Mouse (Mus musculus) heart, adult 8-10 months (tissue): ENCODE data around the gene Adora2a. TPM values are rescaled to one million over a fixed set of nuclear protein-coding genes. Genes with fewer than 3 reads are reported as not detected.
"Not testable (repeated sequence)": the region's sequence is repeated elsewhere in the genome, so short reads cannot be mapped to it uniquely, and the experiment has no call there.

Experiments used
- DNase-seq: peaks from one replicate; pipeline ENCODE4 v3.0.0; 2022; ENCODE audit warnings: low spot score
- total RNA-seq, 4 experiments: library from RNA; stranded (reverse); gene quantifications; 2 replicates each; pipeline ENCODE4 v1.2.4; 2022

The Adora2a gene
- total RNA-seq, 4 experiments from 2014 or later: 5.8 to 9.3 (median 7.0) TPM

- no peak for DNase-seq
These were observed 28.6 kb downstream of the Adora2a start for GRCm38 (mm10) chr10:75345265-75345664.

- DNase-seq: no peak
These were observed 33.9 kb downstream of the Adora2a start for GRCm38 (mm10) chr10:75350564-75350963.

GRCm38 (mm10) chr10:75352541-75352940 lies 35.9 kb downstream of the Adora2a start:
- no peak for DNase-seq

DNA sequence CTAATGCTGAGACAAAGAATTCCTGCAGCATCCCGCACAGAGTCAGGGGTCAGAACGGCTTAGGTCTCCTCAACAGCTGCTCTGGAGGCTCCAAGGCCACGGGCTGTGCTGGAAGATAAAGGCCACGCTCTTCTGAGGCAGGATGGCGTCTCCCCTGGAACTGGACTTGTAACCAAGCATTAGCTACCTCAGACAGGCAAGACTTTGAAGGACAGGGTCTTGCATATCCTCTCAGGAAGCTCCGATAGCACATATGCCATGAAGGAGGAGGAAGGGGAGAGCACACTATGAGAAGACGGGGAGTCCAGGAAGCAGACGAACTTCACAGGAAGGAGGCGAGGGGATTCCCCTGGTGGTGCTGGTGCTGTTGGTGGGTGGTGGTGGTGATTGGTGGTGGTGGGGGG lies 37.2 kb downstream of the Adora2a start:
- DNase-seq: not testable (repeated sequence)

GRCm38 (mm10) chr10:75355341-75355740 lies 38.7 kb downstream of the Adora2a start:
- DNase-seq: no peak

DNA sequence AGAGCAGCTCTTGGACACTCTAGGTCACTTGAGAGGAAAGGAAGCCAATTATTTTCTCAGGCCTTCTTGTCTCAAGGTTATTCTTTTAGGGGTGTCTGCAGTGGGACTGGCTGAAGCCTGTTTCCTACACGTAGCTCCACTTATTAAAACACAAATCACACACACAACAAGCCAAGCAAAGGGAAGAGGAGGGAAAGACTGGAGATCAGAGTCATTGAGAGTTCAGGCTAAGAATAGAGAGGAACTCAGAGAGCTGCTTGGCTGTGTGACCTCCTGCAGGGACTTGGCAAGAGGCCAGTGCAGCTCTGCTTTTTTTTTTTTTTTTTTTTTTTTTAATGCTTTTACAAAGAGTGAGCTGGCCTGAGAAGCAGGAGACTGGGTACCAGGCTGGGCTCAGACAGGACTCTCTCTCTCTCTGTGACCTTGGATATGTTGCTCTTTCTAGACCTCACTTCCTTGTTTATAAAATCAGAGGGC lies 47.6 kb downstream of the Adora2a start:
- peak; percentile 61 for DNase-seq

DNA sequence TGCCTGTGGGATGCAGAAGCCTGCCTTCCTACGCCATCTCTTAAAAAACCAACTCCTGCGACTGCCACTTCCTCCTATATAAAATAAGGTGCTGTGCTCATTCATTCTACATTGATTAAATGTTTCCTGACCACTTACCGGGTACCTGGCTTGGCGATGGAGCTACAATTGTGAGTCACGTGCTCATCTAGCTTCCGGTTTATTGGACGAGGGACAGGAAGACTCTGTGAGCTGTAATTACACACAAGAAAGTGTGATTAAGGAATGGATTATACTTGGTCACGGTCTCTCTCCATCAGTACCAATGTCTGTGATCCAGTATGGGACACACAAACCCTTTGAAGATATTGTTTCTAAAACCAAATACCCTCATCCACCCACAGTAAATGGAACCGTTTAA lies 48.1 kb downstream of the Adora2a start:
- DNase-seq: no peak

- no peak for DNase-seq
These were observed 48.6 kb downstream of the Adora2a start for GRCm38 (mm10) chr10:75365231-75365633.

DNA sequence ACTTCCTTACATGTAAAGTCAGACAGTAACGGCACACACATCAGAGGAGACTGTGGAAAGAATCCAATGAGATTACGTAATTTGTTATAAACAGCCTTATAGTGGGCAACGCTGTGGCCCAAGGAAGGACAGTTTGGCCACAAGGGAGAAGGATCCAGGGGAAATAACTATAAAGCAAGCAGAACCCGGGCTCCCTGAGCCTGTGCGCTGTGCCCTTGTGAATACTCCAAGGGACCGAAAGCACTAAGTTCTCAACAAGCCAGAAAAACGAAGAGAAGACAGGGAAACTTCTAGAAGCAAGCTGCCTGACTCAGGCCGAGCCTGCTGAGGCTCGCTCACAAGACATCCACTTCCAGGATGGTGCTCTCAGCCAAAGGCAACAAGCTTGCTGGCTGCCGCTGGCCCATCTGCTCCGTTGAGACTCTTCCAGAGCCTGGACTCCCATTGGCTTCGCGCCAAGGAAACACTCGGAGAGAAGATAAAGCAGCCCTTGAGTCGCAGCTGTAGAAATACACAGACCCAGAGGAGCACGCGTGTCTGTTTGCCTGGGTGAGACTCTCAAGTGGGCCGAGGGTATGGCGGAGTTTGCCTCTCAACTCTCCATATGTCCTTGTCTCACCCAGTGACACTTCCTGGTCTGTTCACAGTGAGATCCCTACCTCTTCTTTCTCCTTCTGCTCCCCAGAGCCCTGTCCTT lies 57.1 kb downstream of the Adora2a start:
- peak; percentile 79 for DNase-seq

DNA sequence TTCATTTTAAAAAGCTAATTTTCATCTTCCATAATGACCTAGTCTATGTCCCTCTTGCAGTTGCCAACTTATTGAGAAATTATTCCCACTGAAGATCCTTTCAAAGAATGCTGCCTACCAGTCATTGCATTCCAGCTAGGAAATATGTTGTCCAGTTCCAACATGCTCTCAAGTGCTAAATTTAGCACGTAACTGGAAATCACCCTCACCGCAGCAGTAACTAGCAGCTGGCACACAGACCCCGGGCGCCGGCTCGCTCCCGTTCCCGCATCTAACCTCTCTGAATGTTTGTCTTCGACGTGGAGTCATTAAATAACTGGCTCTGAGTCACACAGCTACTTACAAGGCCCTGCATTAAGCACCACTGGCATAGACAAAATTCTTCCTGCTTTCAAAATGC lies 62.0 kb downstream of the Adora2a start:
- DNase-seq: no peak

Other genes with a start within 250 kb of the Adora2a start
- gene Specc1l, start 104.8 kb upstream of the Adora2a start, total RNA-seq: 10 to 100 TPM; 41.2 to 50.7 (median 45.0) TPM
- 1 to 10 TPM in 1 of 4 experiments, under 1 TPM in 3; 0.53 to 1.0 (median 0.63) TPM for gene Upb1, start 84.2 kb downstream of the Adora2a start, total RNA-seq
- 10 to 100 TPM; 64.0 to 72.6 (median 68.3) TPM for gene Snrpd3, start 200.7 kb downstream of the Adora2a start, total RNA-seq
- gene Gucd1, start 201.1 kb downstream of the Adora2a start, total RNA-seq: 10 to 100 TPM; 34.0 to 37.2 (median 36.1) TPM
- 1 to 10 TPM in 2 of 4 experiments, under 1 TPM in 2; 0.79 to 1.6 (median 0.97) TPM for gene Lrrc75b, start 243.5 kb downstream of the Adora2a start, total RNA-seq
- gene Ggt1, start 244.7 kb downstream of the Adora2a start, total RNA-seq: not detected